Mouse (Mus musculus) E14TG2a.4 (cell line): ENCODE measurements around the gene Katnal1.

Experiments used
- CTCF ChIP-seq: conservative IDR thresholded peaks from 2 replicates; pipeline ENCODE4 v1.5.1; 2014; ENCODE audit warnings: low read length
- POU5F1 ChIP-seq: IDR thresholded peaks from 2 replicates; pipeline ENCODE4 v1.6.1; 2014; ENCODE audit warnings: low read length, borderline replicate concordance

DNA sequence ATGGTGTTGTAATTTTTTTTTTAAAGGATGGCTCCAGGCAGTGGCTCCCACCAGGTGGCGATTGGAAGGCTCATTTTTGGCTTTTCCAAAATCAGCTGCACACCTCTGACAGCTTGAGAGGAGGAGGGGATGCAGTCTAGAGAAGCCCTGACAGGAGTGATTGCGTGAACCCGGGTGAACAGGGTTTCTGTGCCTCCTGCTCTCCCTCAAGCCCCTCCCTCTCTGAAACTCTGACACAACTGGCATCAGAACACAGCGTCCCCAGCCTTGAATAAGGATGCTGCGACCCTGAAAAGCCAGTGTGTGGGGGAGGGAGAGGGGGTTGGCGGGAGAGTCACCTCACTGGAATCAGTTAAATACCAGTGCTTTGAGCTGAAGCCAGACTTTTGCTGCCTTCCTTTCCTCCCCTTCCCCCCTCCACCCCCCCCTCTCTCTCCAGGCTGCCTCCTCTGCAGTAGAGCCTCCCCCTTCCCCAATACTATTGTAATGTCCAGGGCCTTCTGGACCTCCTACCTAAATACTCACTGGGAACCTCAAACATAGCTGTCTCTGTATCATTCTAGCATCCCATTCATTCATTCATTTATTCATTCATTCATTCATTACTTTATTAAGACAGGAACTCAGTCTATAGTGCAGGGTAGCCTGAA lies 44.0 kb upstream of the Katnal1 start:
- TF ChIP-seq CTCF, result no peak
- TF ChIP-seq POU5F1, result no peak
